Mouse (Mus musculus): ENCODE measurements around the gene Nrk.

Nrk gene

GRCm38 (mm10) chrX:138914041-138914776 is at the start of gene Nrk:
TSS of gene Nrk (plus strand) at chrX:138914430.
- no peak for DNase-seq (ENCODE audit: low read depth, low spot score)

DNA sequence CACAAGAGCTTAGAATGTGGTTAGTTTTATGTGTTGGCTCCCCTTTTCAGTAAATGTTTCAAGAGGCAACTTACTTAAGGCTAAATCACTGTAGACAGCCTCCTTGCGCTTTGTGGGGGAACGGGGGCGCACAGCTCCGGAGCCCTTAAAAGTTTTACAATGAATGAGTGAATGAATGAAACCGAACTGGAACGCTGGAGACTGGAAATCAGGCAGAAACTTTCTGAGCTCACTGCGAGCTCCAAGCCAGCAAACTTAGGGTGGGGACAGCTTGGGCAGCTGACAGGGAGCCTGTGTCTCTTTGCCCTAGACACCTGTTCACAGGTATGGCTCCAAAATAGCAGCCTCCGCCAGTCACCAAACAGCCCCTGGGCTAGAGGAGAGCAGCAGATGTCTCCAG is 864 bp upstream of the Nrk start:
- no peak for DNase-seq (ENCODE audit: low read depth, low spot score)

DNA sequence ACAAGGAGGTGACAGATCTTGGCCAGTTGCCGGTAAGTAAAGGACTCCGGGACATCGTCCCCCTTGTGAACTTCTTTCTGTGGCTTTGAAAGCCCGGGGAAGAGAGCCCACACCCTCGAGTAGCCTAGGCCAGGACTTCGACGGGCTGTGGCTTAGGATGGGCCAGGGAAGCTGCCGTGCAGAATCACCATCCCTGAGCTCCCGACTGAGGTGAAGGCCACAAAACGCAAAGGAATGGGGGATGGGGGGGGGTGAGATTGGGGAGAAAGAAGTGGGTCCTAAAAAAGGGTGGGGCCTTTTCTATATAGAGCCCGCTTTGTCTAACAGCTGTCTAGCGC is 516 bp downstream of the Nrk start:
- DNase-seq (ENCODE audit: low read depth, low spot score), result no peak

DNA sequence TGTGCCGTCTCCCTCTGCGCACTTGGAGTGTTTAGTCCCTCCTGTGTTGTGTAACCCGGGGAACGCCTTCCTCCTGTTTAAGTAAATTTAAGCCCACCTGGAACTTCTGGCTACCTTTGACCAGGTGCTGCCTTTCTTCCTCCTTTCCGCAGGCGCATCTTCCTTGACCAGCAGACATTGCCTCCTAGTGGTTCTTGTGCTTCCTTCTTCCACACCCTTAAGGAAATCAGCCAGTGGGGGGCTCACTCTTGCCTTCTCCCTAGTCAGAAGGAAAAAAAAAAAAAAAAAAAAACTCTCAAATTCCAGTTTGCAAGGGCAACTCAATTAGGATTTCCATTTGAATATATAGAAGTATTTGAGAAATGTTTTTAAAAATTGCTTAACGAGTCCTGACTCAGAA is 4.8 kb downstream of the Nrk start:
- DNase-seq (ENCODE audit: low read depth, low spot score), result no peak

DNA sequence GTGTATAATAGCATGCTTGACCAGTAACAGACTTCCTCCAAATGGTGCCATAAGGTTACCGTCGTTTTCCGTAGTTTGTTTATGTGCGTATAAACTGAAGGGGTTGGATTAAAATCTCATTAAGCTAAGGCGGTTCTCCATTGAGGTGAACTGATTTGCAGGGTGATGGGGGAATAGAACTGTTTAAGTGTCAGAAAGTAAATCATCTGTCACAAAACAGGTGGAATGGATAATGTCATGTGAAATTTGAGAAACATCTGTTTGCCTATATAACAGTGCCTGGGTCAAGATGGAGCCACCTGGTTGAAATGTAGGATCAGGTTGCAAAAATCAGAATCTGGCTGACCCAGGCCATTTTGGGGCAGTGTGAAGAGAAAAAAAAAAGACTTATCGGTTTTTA is 29.7 kb downstream of the Nrk start:
- no peak for DNase-seq (ENCODE audit: low read depth, low spot score)

DNA sequence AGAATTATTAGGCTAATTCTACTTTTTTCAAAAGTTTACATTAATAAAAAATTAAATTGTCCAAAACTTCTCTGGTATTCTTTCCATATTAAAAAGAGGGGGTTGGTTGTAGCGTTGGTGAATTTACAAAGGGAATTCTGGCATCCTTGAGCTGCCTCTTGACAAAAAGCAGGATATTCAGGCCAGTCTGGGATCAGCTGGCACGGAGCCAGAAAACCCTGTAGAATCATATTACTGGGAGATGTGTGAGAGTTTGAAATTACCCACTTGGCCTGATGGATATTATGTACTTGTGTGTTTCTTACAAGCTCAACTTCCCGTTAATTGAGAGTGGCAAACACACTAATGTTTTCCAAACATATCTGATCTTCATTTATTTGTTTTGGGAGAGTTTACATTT is 46.5 kb downstream of the Nrk start:
- peak; percentile 22 for DNase-seq (ENCODE audit: low read depth, low spot score)

GRCm38 (mm10) chrX:138978501-138978900 is 64.3 kb downstream of the Nrk start:
- no peak for DNase-seq (ENCODE audit: low read depth, low spot score)

DNA sequence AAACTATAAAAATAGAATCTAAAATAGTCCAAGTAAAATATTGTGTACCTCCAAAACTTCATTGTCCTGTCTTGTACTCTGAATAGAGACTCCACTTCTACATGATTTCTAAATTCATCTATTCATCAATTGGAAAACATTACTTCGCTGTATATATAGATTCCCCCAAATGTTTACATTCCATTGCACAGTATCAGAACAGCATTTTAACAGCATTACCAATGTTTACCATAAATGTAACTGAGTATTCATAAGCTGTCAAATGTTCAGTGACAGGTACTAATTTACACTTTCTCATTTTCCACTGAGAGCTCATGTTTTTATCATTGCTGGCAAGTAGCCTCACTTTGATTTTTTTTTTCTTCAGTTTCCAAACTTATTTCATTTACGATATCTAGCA is 65.0 kb downstream of the Nrk start:
- no peak for DNase-seq (ENCODE audit: low read depth, low spot score)

- DNase-seq (ENCODE audit: low read depth, low spot score), result no peak
These were observed 100.3 kb downstream of the Nrk start for GRCm38 (mm10) chrX:139014524-139014923.

- no peak for DNase-seq (ENCODE audit: low read depth, low spot score)
These were observed 102.3 kb downstream of the Nrk start for GRCm38 (mm10) chrX:139016540-139016939.

DNA sequence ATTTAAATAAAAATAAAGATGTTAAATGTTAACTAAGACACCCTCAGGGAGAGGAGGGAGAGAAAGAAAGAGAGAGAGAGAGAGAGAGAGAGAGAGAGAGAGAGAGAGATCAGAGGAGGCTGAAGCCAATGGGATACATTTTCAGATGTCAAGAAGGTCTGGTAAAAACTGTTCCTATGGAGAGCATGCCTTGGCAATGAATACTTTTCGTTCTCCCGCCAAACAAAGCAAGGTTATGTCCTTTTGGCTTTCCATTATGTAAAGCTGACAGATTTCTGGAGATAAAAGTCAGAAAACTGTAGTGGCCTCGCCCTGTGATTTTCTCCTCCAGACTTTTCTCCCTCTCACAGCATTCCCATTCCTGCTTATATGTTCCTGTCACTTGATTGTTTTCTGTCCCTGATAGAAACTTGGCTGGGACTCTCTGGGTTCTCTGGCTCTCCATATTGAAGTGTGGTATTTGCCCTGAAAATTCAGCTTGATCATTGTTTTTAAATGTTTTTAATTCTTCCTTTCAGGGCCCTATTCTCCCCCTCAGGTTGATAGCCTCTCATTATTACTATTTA is 112.4 kb downstream of the Nrk start:
- DNase-seq (ENCODE audit: low read depth, low spot score), result no peak

- no peak for DNase-seq (ENCODE audit: low read depth, low spot score)
These were observed 113.1 kb downstream of the Nrk start for GRCm38 (mm10) chrX:139027296-139027695.

DNA sequence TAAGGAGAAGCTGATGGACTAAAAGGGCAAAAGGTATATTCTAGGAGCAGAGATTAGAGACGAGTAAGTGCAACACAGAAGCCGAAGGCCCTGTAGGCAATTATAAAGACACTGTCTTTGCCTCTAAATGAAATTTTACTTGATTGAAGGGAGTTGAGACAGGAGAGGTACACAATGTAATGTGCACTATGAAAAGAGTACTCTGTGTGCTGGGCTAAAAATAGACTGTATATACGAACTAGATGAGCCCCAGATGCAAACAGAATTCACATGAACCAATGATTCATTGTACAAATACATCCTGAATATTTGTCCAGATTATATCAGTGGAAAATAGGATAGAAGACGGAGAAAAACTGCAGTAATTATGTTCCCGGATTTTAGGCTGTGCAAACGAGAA is 113.7 kb downstream of the Nrk start:
- no peak for DNase-seq (ENCODE audit: low read depth, low spot score)

DNA sequence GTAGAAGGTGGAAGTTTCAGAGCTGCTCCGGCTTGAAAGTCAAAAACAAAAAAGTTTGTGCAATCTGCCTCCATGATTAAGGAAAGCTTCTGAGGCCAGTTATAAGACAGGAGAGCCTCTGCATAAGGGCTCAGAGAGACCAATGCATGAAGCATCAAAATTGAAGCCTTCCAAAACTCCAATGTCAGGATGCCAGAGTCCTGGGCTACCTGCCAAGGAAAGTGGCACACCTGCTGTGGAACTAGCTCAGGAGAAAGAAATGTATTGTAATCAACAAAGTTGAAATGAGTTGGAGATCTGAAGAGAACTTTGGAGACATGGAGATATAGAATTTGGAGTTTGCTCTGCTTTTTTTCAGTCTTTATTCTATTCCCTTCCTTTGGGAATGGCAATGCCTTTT is 123.4 kb downstream of the Nrk start:
- no peak for DNase-seq (ENCODE audit: low read depth, low spot score)

GRCm38 (mm10) chrX:139039314-139039713 is 125.1 kb downstream of the Nrk start:
- DNase-seq (ENCODE audit: low read depth, low spot score), result no peak

DNA sequence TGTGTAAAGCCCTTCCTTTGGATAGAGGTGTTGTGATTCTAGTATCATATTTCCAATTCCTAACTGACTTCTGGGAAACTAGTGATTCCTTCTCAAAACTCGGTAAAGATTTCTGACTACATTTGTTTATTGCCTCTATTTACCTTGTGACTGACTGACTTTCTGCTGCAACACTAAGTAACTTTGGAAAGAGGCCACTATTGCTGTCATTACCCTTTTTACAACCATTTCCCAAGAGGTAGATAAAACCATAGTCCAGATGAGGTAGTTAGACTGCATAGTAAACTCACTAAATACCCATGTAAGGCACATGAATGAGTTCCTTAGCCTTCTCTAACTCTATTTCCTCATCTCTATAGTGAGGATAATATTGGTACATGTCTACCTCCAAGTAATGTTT is 126.9 kb downstream of the Nrk start:
- no peak for DNase-seq (ENCODE audit: low read depth, low spot score)

DNA sequence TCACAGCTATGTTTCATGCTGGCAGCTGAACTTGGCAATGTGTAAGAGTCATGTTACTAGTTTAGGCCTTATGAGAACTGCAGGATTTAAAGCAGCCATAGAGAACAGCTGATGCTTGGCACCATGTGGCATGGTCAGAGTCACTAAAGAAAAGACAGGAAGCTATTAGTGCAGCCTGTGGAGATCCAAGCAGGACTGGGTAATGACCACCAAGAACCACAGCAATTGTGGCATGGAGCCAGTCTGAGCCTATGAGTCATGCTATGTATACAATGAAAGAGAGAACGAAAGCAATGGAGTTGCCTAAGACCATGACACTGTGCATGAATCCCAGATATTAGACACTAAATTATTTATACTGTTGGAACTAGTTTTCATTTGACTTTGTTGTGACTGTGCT is 137.7 kb downstream of the Nrk start:
- no peak for DNase-seq (ENCODE audit: low read depth, low spot score)

DNA sequence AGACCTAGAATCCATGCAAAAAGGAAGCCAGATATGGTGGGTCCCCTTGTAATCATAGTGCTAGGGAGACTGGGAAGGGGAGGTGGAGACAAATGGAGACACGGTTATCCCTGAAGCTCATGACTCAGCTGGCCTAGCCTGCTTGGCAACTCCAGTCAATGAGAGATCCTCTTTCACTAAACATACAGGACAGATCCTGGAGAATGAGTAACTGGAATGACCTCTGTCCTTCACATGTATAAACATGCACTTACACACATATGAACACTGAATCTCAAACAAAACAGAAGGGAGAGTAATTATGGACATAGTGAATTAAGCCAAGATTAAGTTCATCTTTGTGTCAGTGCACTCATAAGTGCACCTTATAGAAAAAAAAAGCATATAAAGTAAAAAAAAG is 138.9 kb downstream of the Nrk start:
- DNase-seq (ENCODE audit: low read depth, low spot score), result no peak

Measured in embryo, embryonic 11.5 days (tissue).